8 mouse cellular contexts compared by ENCODE assay signal in genomic region chr5:150485198-150485597, GRCm38 (mm10). TPM values are rescaled to one million over a fixed set of nuclear protein-coding genes. Genes with fewer than 3 reads are reported as not detected.
DNase-seq lines count a peak whose midpoint lies in the region; ATAC-seq and TF ChIP-seq lines count a peak whose summit lies in the region.

No protein-coding gene starts in this region.

- no peak overlapping the region for H3K9ac ChIP-seq in limb, embryonic 12.5 days (replicated peaks)

- H3K27me3 ChIP-seq in limb, embryonic 12.5 days: no peaks in the 10 kb centered on the region

- peak; percentile 52; the same call in 1 of the 2 replicates for ATAC-seq in limb, embryonic 12.5 days (ENCODE audit: insufficient number of reproducible peaks, insufficient read depth, low FRiP score, low TSS enrichment, low read depth)

- no peak overlapping the region for H3K27ac ChIP-seq in left cerebral cortex, adult 2 months
- H3K27ac ChIP-seq in limb, embryonic 12.5 days: no peak overlapping the region

- H3K4me2 ChIP-seq in limb, embryonic 12.5 days: no peak overlapping the region

- no peaks in the 10 kb centered on the region for H3K36me3 ChIP-seq in limb, embryonic 12.5 days

- no peak overlapping the region for H3K4me3 ChIP-seq in left cerebral cortex, adult 2 months
- H3K4me3 ChIP-seq in limb, embryonic 12.5 days (replicated peaks): no peak overlapping the region

- H3K4me1 ChIP-seq in limb, embryonic 12.5 days (replicated peaks): peaks cover 1% of the 10 kb centered on the region; the same call in 1 of the 2 replicates

- 39% methylated on average over 3 of the region's 3 CpGs for WGBS in limb, embryonic 12.5 days

- TF ChIP-seq CTCF in left cerebral cortex, adult 2 months (IDR thresholded peaks at IDR 0.05): peak; percentile 55

- intact Hi-C loops in left cerebral cortex, adult 2 months (cut with DNase I): no loop called here
- intact Hi-C loops in left cerebral cortex, postnatal 36 days (cut with DNase I): no loop called here

- no peak for DNase-seq in left cerebral cortex, adult 2 months (ENCODE audit: extremely low spot score in 1 of 2, low spot score in 2 of 2)
- no peak for DNase-seq in left cerebral cortex, adult 11 months (ENCODE audit: low spot score)
- peak; percentile 55 for DNase-seq in MN1 (ENCODE audit: low spot score)
- peak; percentile 72 for DNase-seq in forelimb bud, embryonic 11.5 days (ENCODE audit: low read depth, low spot score)
- no peak for DNase-seq in left cerebral cortex, adult 8-10 months (ENCODE audit: low spot score in 2 of 2)
- DNase-seq in left cerebral cortex, adult 18-20 months (ENCODE audit: low spot score in 2 of 2): no peak
- no peak for DNase-seq in left cerebral cortex, postnatal 36 days (ENCODE audit: low spot score in 2 of 2)

- H3K9me3 ChIP-seq in limb, embryonic 12.5 days: no peaks in the 10 kb centered on the region

RNA-seq across cellular contexts. Expression of gene Zar1l, which starts 32.8 kb away (rescaled TPM):
- 1 to 10 TPM in 1 of 2 experiments, under 1 TPM in 1; 0.68 to 1.2 TPM for total RNA-seq in left cerebral cortex, adult 2 months (2021)
- not detected in 2 replicates for polyA plus RNA-seq in limb, embryonic 12.5 days (2016; fragmentation: Nextera tagmentation; extraction: Ambion mirVana)
- total RNA-seq in left cerebral cortex, adult 8-10 months (2022): 1 to 10 TPM in 3 of 4 experiments, under 1 TPM in 1; 0.85 to 1.7 (median 1.3) TPM
- 1 to 10 TPM; 1.3 to 1.6 TPM for total RNA-seq in left cerebral cortex, adult 18-20 months (2021)
- 1 to 10 TPM in 1 of 2 experiments, under 1 TPM in 1; 0.99 to 1.9 TPM for total RNA-seq in left cerebral cortex, postnatal 36 days (2021)

RNA-seq across cellular contexts. Expression of gene Brca2, which starts 37.2 kb away (rescaled TPM):
- total RNA-seq in left cerebral cortex, adult 2 months (2021): 10 to 100 TPM in 1 of 2 experiments, 1 to 10 TPM in 1; 8.2 to 11.2 TPM
- 32.0 and 35.1 TPM in 2 replicates for polyA plus RNA-seq in limb, embryonic 12.5 days (2016; fragmentation: Nextera tagmentation; extraction: Ambion mirVana)
- total RNA-seq in left cerebral cortex, adult 8-10 months (2022): 10 to 100 TPM in 2 of 4 experiments, 1 to 10 TPM in 2; 8.7 to 12.2 (median 9.7) TPM
- 1 to 10 TPM; 4.6 to 8.3 TPM for total RNA-seq in left cerebral cortex, adult 18-20 months (2021)
- 10 to 100 TPM in 1 of 2 experiments, 1 to 10 TPM in 1; 7.6 to 11.6 TPM for total RNA-seq in left cerebral cortex, postnatal 36 days (2021)

Comparison
In these comparisons a context has a peak if more than half of its experiments do, and no peak if none do; other contexts are left out.
1. DNase-seq: peak in MN1 (single experiment) and forelimb bud, embryonic 11.5 days (single experiment); none in left cerebral cortex, adult 2 months (0 of 2), left cerebral cortex, adult 11 months (single experiment), left cerebral cortex, adult 8-10 months (0 of 2), left cerebral cortex, adult 18-20 months (0 of 2) and left cerebral cortex, postnatal 36 days (0 of 2).